Mouse (Mus musculus) ES-E14 (cell line): Measurements from ENCODE around the gene Atf7ip.

ENCODE experiments used
- MAFK ChIP-seq: IDR thresholded peaks from 2 replicates; pipeline ENCODE4 v1.6.1; 2014; ENCODE audit warnings: mild to moderate bottlenecking, low read depth, low read length, inconsistent platforms; ENCODE audit not compliant: insufficient read depth
- ZC3H11A ChIP-seq: IDR thresholded peaks from 2 replicates; pipeline ENCODE4 v1.6.1; 2012; ENCODE audit warnings: low read depth, mild to moderate bottlenecking, inconsistent platforms, low read length, borderline replicate concordance

- TF ChIP-seq ZC3H11A: peak; percentile 18; the same call in 1 of the 2 replicates
- no peak for TF ChIP-seq MAFK
Measured at GRCm38 (mm10) chr6:136470321-136471230, 35.4 kb upstream of the Atf7ip start.
